Mouse (Mus musculus): ENCODE results near the gene Slc47a2. TPM values are rescaled to one million over a fixed set of nuclear protein-coding genes. Genes with fewer than 3 reads are reported as not detected.

Gene Slc47a2
- polyA plus RNA-seq, 1 experiment from 2014 or later, result not detected

GRCm38 (mm10) chr11:61368668-61369067 lies 26.0 kb upstream of the Slc47a2 start:
- Histone ChIP-seq H3K4me3 (ENCODE audit: low read depth, low read length) (no peak overlapping the region), H3K4me2 (ENCODE audit: low read length) (no peak overlapping the region), H3K9me3 (ENCODE audit: control insufficient read depth, low read length) (no peaks in the 10 kb centered on the region), H3K9ac (ENCODE audit: low read length) (no peak overlapping the region), H3K36me3 (ENCODE audit: control insufficient read depth, insufficient read depth, low read length) (no peaks in the 10 kb centered on the region), H3K27ac (ENCODE audit: low read depth) (no peak overlapping the region), H3K27me3 (replicated peaks; ENCODE audit: control insufficient read depth, insufficient read depth, low read length) (no peaks in the 10 kb centered on the region), H3K4me1 (replicated peaks; ENCODE audit: control insufficient read depth, insufficient read depth, low read length) (no peaks in the 10 kb centered on the region)
- ATAC-seq (replicated peaks; ENCODE audit: low FRiP score, low TSS enrichment, low read depth), result no peak
- WGBS, result 96% methylated on average over 2 of the region's 2 CpGs
- no peak for DNase-seq (ENCODE audit: low spot score)

DNA sequence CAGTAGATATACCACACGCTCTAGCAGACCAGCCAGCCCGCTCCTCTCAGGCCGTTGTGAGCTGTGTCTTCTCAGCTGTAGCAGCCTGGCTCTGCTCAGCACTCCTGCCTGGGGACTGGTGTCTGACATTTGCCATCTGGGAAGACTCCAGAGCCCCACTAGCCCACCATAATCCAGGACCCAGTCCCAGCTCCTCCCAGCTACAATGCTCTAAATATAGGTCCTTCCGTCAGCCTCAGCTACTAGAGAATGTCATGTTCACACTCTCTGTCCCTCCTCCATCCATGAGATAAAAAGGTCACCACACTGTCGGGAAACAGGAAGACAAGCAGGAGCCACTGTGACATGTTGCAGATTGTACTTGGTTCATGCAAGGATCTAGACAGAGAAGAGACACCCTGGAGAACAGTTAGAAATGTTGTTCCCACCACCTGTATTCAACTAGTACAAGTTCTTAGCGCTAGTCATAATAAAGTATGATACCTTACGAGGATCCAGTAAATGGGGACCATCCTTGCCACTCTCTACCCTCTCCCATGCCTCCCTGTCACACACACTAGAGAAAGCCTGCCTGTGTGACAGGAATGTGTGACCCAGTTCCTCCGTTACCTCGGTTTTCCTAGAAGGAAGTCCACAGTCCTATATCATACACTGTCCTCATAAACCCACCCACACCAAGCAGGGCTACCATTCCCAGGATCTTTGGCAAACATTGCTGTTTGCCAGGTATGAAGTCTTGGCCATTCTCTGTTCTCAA lies 24.0 kb upstream of the Slc47a2 start:
- Histone ChIP-seq H3K27ac (ENCODE audit: low read depth) (no peak overlapping the region), H3K36me3 (ENCODE audit: control insufficient read depth, insufficient read depth, low read length) (no peaks in the 10 kb centered on the region), H3K4me2 (ENCODE audit: low read length) (no peak overlapping the region), H3K27me3 (replicated peaks; ENCODE audit: control insufficient read depth, insufficient read depth, low read length) (no peaks in the 10 kb centered on the region), H3K4me1 (replicated peaks; ENCODE audit: control insufficient read depth, insufficient read depth, low read length) (no peaks in the 10 kb centered on the region), H3K4me3 (ENCODE audit: low read depth, low read length) (no peak overlapping the region), H3K9me3 (ENCODE audit: control insufficient read depth, low read length) (no peaks in the 10 kb centered on the region), H3K9ac (ENCODE audit: low read length) (no peak overlapping the region)
- 64% methylated on average over 9 of the region's 9 CpGs for WGBS
- ATAC-seq (replicated peaks; ENCODE audit: low FRiP score, low TSS enrichment, low read depth) (no peak), DNase-seq (ENCODE audit: low spot score) (no peak)

GRCm38 (mm10) chr11:61365938-61366337 lies 23.3 kb upstream of the Slc47a2 start:
- 61% methylated on average over 3 of the region's 3 CpGs for WGBS
- Histone ChIP-seq H3K4me3 (ENCODE audit: low read depth, low read length) (no peak overlapping the region), H3K27me3 (replicated peaks; ENCODE audit: control insufficient read depth, insufficient read depth, low read length) (no peaks in the 10 kb centered on the region), H3K9ac (ENCODE audit: low read length) (no peak overlapping the region), H3K36me3 (ENCODE audit: control insufficient read depth, insufficient read depth, low read length) (no peaks in the 10 kb centered on the region), H3K9me3 (ENCODE audit: control insufficient read depth, low read length) (no peaks in the 10 kb centered on the region), H3K4me2 (ENCODE audit: low read length) (no peak overlapping the region), H3K27ac (ENCODE audit: low read depth) (no peak overlapping the region), H3K4me1 (replicated peaks; ENCODE audit: control insufficient read depth, insufficient read depth, low read length) (no peaks in the 10 kb centered on the region)
- ATAC-seq (replicated peaks; ENCODE audit: low FRiP score, low TSS enrichment, low read depth) (no peak), DNase-seq (ENCODE audit: low spot score) (no peak)

- Histone ChIP-seq H3K4me1 (replicated peaks; ENCODE audit: control insufficient read depth, insufficient read depth, low read length) (no peaks in the 10 kb centered on the region), H3K9me3 (ENCODE audit: control insufficient read depth, low read length) (no peaks in the 10 kb centered on the region), H3K27ac (ENCODE audit: low read depth) (no peak overlapping the region), H3K4me3 (ENCODE audit: low read depth, low read length) (no peak overlapping the region), H3K4me2 (ENCODE audit: low read length) (no peak overlapping the region), H3K9ac (ENCODE audit: low read length) (no peak overlapping the region), H3K27me3 (replicated peaks; ENCODE audit: control insufficient read depth, insufficient read depth, low read length) (no peaks in the 10 kb centered on the region), H3K36me3 (ENCODE audit: control insufficient read depth, insufficient read depth, low read length) (no peaks in the 10 kb centered on the region)
- ATAC-seq (replicated peaks; ENCODE audit: low FRiP score, low TSS enrichment, low read depth) (no peak), DNase-seq (ENCODE audit: low spot score) (no peak)
- 86% methylated on average over 6 of the region's 6 CpGs for WGBS
Measured at GRCm38 (mm10) chr11:61364096-61364495, 21.4 kb upstream of the Slc47a2 start.

GRCm38 (mm10) chr11:61361515-61362190 lies 19.0 kb upstream of the Slc47a2 start:
- Histone ChIP-seq H3K27me3 (replicated peaks; ENCODE audit: control insufficient read depth, insufficient read depth, low read length) (no peaks in the 10 kb centered on the region), H3K4me1 (replicated peaks; ENCODE audit: control insufficient read depth, insufficient read depth, low read length) (no peaks in the 10 kb centered on the region), H3K27ac (ENCODE audit: low read depth) (no peak overlapping the region), H3K4me2 (ENCODE audit: low read length) (no peak overlapping the region), H3K36me3 (ENCODE audit: control insufficient read depth, insufficient read depth, low read length) (no peaks in the 10 kb centered on the region), H3K4me3 (ENCODE audit: low read depth, low read length) (no peak overlapping the region), H3K9me3 (ENCODE audit: control insufficient read depth, low read length) (no peaks in the 10 kb centered on the region), H3K9ac (ENCODE audit: low read length) (no peak overlapping the region)
- ATAC-seq (replicated peaks; ENCODE audit: low FRiP score, low TSS enrichment, low read depth) (no peak), DNase-seq (ENCODE audit: low spot score) (no peak)
- 87% methylated on average over 11 of the region's 11 CpGs for WGBS

- Histone ChIP-seq H3K27ac (ENCODE audit: low read depth) (no peak overlapping the region), H3K4me1 (replicated peaks; ENCODE audit: control insufficient read depth, insufficient read depth, low read length) (no peaks in the 10 kb centered on the region), H3K27me3 (replicated peaks; ENCODE audit: control insufficient read depth, insufficient read depth, low read length) (no peaks in the 10 kb centered on the region), H3K9me3 (ENCODE audit: control insufficient read depth, low read length) (no peaks in the 10 kb centered on the region), H3K4me2 (ENCODE audit: low read length) (no peak overlapping the region), H3K36me3 (ENCODE audit: control insufficient read depth, insufficient read depth, low read length) (no peaks in the 10 kb centered on the region), H3K4me3 (ENCODE audit: low read depth, low read length) (no peak overlapping the region), H3K9ac (ENCODE audit: low read length) (no peak overlapping the region)
- ATAC-seq (replicated peaks; ENCODE audit: low FRiP score, low TSS enrichment, low read depth), result no peak
- 80% methylated on average over 9 of the region's 9 CpGs for WGBS
- no peak for DNase-seq (ENCODE audit: low spot score)
Measured at GRCm38 (mm10) chr11:61356600-61356999, 13.9 kb upstream of the Slc47a2 start.

GRCm38 (mm10) chr11:61356111-61356510 lies 13.5 kb upstream of the Slc47a2 start:
- no peak for ATAC-seq (replicated peaks; ENCODE audit: low FRiP score, low TSS enrichment, low read depth)
- Histone ChIP-seq H3K4me2 (ENCODE audit: low read length) (no peak overlapping the region), H3K9me3 (ENCODE audit: control insufficient read depth, low read length) (no peaks in the 10 kb centered on the region), H3K9ac (ENCODE audit: low read length) (no peak overlapping the region), H3K27ac (ENCODE audit: low read depth) (no peak overlapping the region), H3K36me3 (ENCODE audit: control insufficient read depth, insufficient read depth, low read length) (no peaks in the 10 kb centered on the region), H3K27me3 (replicated peaks; ENCODE audit: control insufficient read depth, insufficient read depth, low read length) (no peaks in the 10 kb centered on the region), H3K4me1 (replicated peaks; ENCODE audit: control insufficient read depth, insufficient read depth, low read length) (no peaks in the 10 kb centered on the region), H3K4me3 (ENCODE audit: low read depth, low read length) (no peak overlapping the region)
- no peak for DNase-seq (ENCODE audit: low spot score)
- WGBS, result 78% methylated on average over 6 of the region's 6 CpGs

DNA sequence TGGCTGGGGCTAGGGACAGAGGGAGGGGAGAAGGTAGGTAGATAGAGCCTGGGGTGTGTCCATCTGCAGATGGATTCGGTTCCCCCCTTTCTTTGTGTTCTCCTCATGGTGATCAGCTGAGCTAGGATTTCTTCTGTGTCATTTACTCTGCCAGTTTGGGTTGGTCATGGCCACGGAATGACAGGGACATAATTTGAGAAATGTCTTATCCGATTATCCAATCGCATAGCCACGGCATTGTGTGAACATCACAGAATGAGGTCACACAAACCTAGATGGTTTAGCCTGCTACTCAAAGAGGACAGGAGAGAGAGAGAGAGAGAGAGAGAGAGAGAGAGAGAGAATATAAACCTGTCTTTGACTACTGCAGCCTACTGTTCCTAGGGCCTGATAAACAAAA lies 12.7 kb upstream of the Slc47a2 start:
- Histone ChIP-seq H3K4me2 (ENCODE audit: low read length) (no peak overlapping the region), H3K4me3 (ENCODE audit: low read depth, low read length) (no peak overlapping the region), H3K4me1 (replicated peaks; ENCODE audit: control insufficient read depth, insufficient read depth, low read length) (no peaks in the 10 kb centered on the region), H3K27me3 (replicated peaks; ENCODE audit: control insufficient read depth, insufficient read depth, low read length) (no peaks in the 10 kb centered on the region), H3K9ac (ENCODE audit: low read length) (no peak overlapping the region), H3K9me3 (ENCODE audit: control insufficient read depth, low read length) (no peaks in the 10 kb centered on the region), H3K27ac (ENCODE audit: low read depth) (no peak overlapping the region), H3K36me3 (ENCODE audit: control insufficient read depth, insufficient read depth, low read length) (no peaks in the 10 kb centered on the region)
- ATAC-seq (replicated peaks; ENCODE audit: low FRiP score, low TSS enrichment, low read depth) (no peak), DNase-seq (ENCODE audit: low spot score) (no peak)
- 84% methylated on average over 5 of the region's 5 CpGs for WGBS

- no peaks in the 10 kb centered on the region for H3K9me3 ChIP-seq (ENCODE audit: control insufficient read depth, low read length)
- H3K36me3 ChIP-seq (ENCODE audit: control insufficient read depth, insufficient read depth, low read length), result no peaks in the 10 kb centered on the region
- H3K27ac ChIP-seq (ENCODE audit: low read depth), result no peak overlapping the region
- H3K9ac ChIP-seq (ENCODE audit: low read length), result no peak overlapping the region
- H3K27me3 ChIP-seq (replicated peaks; ENCODE audit: control insufficient read depth, insufficient read depth, low read length), result no peaks in the 10 kb centered on the region
- no peak overlapping the region for H3K4me2 ChIP-seq (ENCODE audit: low read length)
- ATAC-seq (replicated peaks; ENCODE audit: low FRiP score, low TSS enrichment, low read depth), result no peak
- no peaks in the 10 kb centered on the region for H3K4me1 ChIP-seq (replicated peaks; ENCODE audit: control insufficient read depth, insufficient read depth, low read length)
- no peak overlapping the region for H3K4me3 ChIP-seq (ENCODE audit: low read depth, low read length)
- WGBS, result 72% methylated on average over 6 of the region's 6 CpGs
- DNase-seq (ENCODE audit: low spot score), result no peak
Measured at GRCm38 (mm10) chr11:61354346-61354745, 11.7 kb upstream of the Slc47a2 start.
